Comparison of ENCODE assay signal across 8 mouse cellular contexts in genomic region chr10:5922294-5922828, GRCm38 (mm10). TPM values are rescaled to one million over a fixed set of nuclear protein-coding genes. Genes with fewer than 3 reads are reported as not detected.
DNase-seq lines count a peak whose midpoint lies in the region; ATAC-seq lines count a peak whose summit lies in the region.

TSS of gene Rgs17 (minus strand) at chr10:5922400.

- H3K4me3 ChIP-seq in forebrain, embryonic 15.5 days: peak within 1 kb of the TSS; percentile 93
- peak within 1 kb of the TSS; percentile 85 for H3K4me3 ChIP-seq in midbrain, embryonic 10.5 days
- H3K4me3 ChIP-seq in stomach, embryonic 15.5 days (replicated peaks): peak within 1 kb of the TSS; percentile 65

- peak within 1 kb of the TSS; percentile 87 for H3K9ac ChIP-seq in forebrain, embryonic 15.5 days (replicated peaks)
- peak within 1 kb of the TSS; percentile 37; the same call in 1 of the 2 replicates for H3K9ac ChIP-seq in stomach, embryonic 15.5 days

- WGBS in forebrain, embryonic 15.5 days: under 1% methylated on average over 28 of the region's 35 CpGs
- WGBS in midbrain, embryonic 10.5 days: 0% methylated on average over 30 of the region's 35 CpGs
- WGBS in stomach, embryonic 15.5 days: 0% methylated on average over 27 of the region's 35 CpGs

- no peaks in the 10 kb centered on the region for H3K27me3 ChIP-seq in forebrain, embryonic 15.5 days
- H3K27me3 ChIP-seq in midbrain, embryonic 10.5 days (ENCODE audit: low read depth, poor library complexity, severe bottlenecking): peaks cover 34% of the 10 kb centered on the region
- H3K27me3 ChIP-seq in stomach, embryonic 15.5 days (replicated peaks): no peaks in the 10 kb centered on the region

- peak; percentile 48 for DNase-seq in WW6 (ENCODE audit: low read depth, low spot score)
- DNase-seq in cerebellum, adult 11 months: peak; percentile 54
- peak; percentile 2 for DNase-seq in heart, postnatal 25 days (ENCODE audit: low spot score)
- peak; percentile 48 to 80 for DNase-seq in left cerebral cortex, adult 8-10 months (ENCODE audit: low spot score in 2 of 2)
- peak; percentile 83 for DNase-seq in midbrain, embryonic 10.5 days (ENCODE audit: low spot score)
- no peak for DNase-seq in T-cell, adult 2 months (ENCODE audit: low spot score)

- intact Hi-C loops in heart, postnatal 25 days (cut with DNase I): no loop called here

- H3K9me3 ChIP-seq in forebrain, embryonic 15.5 days: no peaks in the 10 kb centered on the region
- 0 out of 2 replicates have a peak, but pooled peaks cover 3% of the 10 kb centered on the region for H3K9me3 ChIP-seq in midbrain, embryonic 10.5 days (replicated peaks)
- no peaks in the 10 kb centered on the region for H3K9me3 ChIP-seq in stomach, embryonic 15.5 days

- peaks cover 19% of the 10 kb centered on the region for H3K4me1 ChIP-seq in forebrain, embryonic 15.5 days
- peaks cover 16% of the 10 kb centered on the region for H3K4me1 ChIP-seq in midbrain, embryonic 10.5 days
- 0 out of 2 replicates have a peak, but pooled peaks cover 3% of the 10 kb centered on the region for H3K4me1 ChIP-seq in stomach, embryonic 15.5 days

- H3K27ac ChIP-seq in forebrain, embryonic 15.5 days (replicated peaks): peak within 1 kb of the TSS; percentile 74
- H3K27ac ChIP-seq in midbrain, embryonic 10.5 days (replicated peaks): peak within 1 kb of the TSS; percentile 81
- no peak within 1 kb of the TSS for H3K27ac ChIP-seq in stomach, embryonic 15.5 days

- no peaks in the 10 kb centered on the region for H3K36me3 ChIP-seq in forebrain, embryonic 15.5 days
- H3K36me3 ChIP-seq in midbrain, embryonic 10.5 days: no peaks in the 10 kb centered on the region
- H3K36me3 ChIP-seq in stomach, embryonic 15.5 days: no peaks in the 10 kb centered on the region

- peak within 1 kb of the TSS; percentile 79 for H3K4me2 ChIP-seq in forebrain, embryonic 15.5 days (replicated peaks)
- H3K4me2 ChIP-seq in stomach, embryonic 15.5 days: peak within 1 kb of the TSS; percentile 99

- ATAC-seq in forebrain, embryonic 15.5 days (replicated peaks): peak; percentile 95
- peak; percentile 87 for ATAC-seq in stomach, embryonic 15.5 days (ENCODE audit: insufficient read depth, low FRiP score, low read depth)

RNA-seq across cellular contexts. Expression of gene Rgs17, which starts in this region (rescaled TPM):
- 12.2 and 12.7 TPM in 2 replicates for polyA plus RNA-seq in forebrain, embryonic 15.5 days (2015; fragmentation: Nextera tagmentation; extraction: Ambion mirVana)
- total RNA-seq in heart, postnatal 25 days (2021): under 1 TPM; 0.50 to 0.83 TPM
- total RNA-seq in left cerebral cortex, adult 8-10 months (2022): 10 to 100 TPM; 56.4 to 66.4 (median 58.1) TPM
- 1.3 and 1.5 TPM in 2 replicates for polyA plus RNA-seq in midbrain, embryonic 10.5 days (2016; fragmentation: Nextera tagmentation; extraction: Ambion mirVana)
- polyA plus RNA-seq in stomach, embryonic 15.5 days (2015; fragmentation: Nextera tagmentation; extraction: Ambion mirVana): 4.4 and 5.4 TPM in 2 replicates

Comparison
In these comparisons a context has a peak if more than half of its experiments do, and no peak if none do; other contexts are left out.
1. RNA of gene Rgs17 (total RNA-seq): 56.4 to 66.4 TPM in left cerebral cortex, adult 8-10 months; 0.50 to 0.83 TPM in heart, postnatal 25 days; every median in the first group is over 10 times any median in the second.
2. Peak in DNase-seq in heart, postnatal 25 days; RNA of the gene not detected or under 1 TPM.
3. Peak in every context shown above with its lines, with median percentiles within 50 percentile points of each other: H3K4me3 ChIP-seq.